Mouse (Mus musculus) heart, adult 18-20 months (tissue): ENCODE measurements around the gene Nyap1. TPM values are rescaled to one million over a fixed set of nuclear protein-coding genes. Genes with fewer than 3 reads are reported as not detected.
"Not testable (repeated sequence)": the region's sequence is repeated elsewhere in the genome, so short reads cannot be mapped to it uniquely, and the experiment has no call there.

ENCODE experiments used
- DNase-seq, 2 experiments: peaks; one replicate each; pipeline ENCODE4 v3.0.0; 2021 to 2022; ENCODE audit warnings: mixed read lengths in 1 of 2
- total RNA-seq, 2 experiments: library from RNA; stranded (reverse); gene quantifications; 2 replicates each; pipeline ENCODE4 v1.2.3; 2021

Nyap1 gene
- total RNA-seq, 2 experiments from 2014 or later, result 0.79 to 1.1 TPM

DNA sequence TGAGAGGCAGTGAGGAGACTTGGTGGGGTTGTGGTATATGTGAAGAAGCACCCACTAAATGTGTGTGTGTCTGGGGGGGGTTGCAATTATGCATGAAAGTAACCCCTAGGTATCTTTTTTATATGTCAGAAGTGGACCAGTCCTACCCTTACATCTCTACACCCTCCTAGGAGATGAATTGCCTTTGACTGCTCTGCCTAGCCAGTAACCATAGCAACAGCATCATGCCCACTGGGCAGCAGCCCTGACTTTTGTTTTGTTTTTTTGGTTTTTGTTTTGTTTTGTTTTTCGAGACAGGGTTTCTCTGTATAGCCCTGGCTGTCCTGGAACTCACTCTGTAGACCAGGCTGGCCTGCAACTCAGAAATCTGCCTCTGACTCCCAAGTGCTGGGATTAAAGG lies 27.1 kb upstream of the Nyap1 start:
- DNase-seq, result no peak

DNA sequence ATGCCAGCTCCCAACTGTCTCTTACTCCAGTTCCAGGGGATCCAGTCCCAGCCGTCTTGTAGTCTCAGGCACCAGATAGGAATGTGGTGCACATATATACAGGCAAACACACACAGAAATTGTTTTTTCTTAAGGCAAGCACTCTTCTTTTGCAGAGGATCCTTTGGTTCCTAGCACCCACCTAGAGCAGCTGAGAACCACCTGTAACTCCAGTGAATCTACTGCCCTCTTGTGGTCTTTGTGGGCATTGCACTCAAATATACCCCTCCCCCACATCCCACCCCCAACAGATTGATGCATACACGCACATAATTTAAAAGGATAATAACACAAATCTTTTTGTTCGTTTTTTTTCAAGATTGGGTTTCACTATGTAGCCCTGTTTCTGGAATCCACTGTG lies 24.9 kb upstream of the Nyap1 start:
- no peak for DNase-seq

DNA sequence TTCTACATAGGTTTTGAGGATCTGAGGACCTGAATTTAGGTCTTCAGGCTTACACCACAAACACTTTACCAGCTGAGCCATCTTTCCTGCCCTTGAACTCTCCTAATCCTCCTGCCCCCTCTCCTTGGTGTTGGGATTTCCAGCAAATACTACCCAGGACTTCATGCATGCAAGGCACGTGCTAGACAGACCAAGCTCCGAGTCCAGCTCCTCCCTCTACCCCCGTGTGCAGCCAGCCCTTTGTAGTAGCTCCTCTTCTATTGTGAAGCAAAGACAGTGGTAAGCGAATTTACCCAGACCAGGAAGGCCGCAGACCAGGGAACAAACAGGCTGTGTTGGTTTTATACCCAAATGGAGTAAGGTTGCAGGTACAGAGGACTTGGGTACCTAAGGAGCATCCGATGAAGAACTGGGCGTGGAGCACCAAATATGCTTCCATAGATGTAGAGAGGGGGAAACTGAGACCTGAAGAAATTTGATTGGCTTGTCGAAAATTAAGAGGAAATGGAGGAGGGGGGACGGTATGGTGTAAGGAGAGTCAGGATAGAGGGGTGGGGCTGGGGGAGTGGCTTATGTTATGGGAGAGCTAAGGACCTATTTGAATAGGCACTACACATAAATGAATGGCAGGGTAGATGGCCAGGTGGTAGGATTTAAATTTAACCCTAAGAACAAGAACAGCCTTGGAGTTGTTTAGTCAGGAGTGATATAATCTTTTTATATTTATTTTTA lies 23.4 kb upstream of the Nyap1 start:
- no peak for DNase-seq

DNA sequence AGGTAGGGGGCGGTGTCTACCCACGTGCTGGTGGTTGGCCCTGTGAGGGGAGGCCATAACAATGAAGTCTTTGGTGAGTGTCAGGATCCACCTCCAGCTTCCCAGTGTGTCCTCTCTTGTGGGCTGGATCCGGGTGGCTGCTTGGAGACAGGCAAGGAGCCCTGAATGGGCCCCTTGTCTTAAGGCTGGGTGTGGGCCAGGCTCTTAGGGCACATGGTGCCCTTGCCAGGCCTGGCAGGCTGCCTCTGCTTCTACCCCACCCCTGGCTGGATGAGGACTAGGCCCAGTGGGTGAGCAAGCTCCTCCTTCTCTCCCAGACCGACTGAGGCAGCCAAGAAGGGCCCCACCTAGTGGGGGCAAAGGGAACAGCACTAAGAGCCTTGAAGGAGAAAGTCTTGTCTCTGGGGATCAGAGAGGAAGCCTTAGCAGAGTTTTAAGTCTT lies 18.6 kb upstream of the Nyap1 start:
- peak; percentile 90 to 91 for DNase-seq

DNA sequence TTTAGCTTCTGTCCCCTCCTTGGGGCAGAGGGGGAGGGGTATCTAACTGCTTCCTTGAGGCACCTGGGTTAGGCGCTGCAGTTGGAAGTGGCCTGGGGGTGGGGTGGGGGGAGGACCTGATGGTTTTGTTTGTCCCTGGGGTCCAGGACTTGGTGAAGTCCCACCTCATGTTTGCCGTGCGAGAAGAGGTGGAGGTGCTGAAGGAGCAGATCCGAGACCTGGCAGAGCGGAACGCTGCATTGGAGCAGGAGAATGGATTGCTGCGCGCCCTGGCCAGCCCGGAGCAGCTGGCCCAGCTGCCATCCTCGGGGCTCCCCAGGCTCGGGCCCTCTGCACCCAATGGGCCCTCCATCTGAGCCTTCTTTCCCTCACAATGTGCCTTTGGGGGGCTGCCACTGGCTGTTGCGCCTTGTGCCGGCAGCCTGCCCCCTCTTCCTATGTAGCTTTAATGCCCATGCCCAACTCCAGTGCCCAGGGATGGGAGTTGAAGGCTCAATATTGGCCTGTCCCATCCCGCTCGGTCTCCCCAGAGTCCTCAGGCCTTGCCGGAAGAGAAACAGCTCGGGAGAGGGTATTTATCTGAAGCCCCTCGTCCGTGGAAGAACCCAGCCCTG lies 17.6 kb upstream of the Nyap1 start:
- no peak for DNase-seq

DNA sequence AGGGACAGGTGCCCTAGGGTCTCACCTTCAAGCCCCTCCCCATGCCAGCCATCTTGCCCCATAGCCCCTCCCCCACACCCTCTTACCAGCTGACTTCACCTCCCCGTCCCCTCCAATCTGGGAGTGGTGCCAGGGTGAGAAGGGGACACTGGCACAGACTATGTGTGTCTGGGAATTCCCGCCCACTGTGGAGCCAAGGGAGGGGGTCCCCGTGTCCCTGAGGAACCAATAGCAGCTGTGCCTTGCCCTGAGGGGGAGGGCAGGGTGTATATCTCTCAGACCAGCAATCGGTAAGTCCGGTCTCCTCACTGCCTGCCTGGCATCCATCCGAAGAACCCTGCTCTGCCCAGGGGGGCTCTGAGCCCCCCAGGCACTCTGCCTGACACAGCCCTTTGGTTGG lies 16.5 kb upstream of the Nyap1 start:
- peak; percentile 58 to 61 for DNase-seq

DNA sequence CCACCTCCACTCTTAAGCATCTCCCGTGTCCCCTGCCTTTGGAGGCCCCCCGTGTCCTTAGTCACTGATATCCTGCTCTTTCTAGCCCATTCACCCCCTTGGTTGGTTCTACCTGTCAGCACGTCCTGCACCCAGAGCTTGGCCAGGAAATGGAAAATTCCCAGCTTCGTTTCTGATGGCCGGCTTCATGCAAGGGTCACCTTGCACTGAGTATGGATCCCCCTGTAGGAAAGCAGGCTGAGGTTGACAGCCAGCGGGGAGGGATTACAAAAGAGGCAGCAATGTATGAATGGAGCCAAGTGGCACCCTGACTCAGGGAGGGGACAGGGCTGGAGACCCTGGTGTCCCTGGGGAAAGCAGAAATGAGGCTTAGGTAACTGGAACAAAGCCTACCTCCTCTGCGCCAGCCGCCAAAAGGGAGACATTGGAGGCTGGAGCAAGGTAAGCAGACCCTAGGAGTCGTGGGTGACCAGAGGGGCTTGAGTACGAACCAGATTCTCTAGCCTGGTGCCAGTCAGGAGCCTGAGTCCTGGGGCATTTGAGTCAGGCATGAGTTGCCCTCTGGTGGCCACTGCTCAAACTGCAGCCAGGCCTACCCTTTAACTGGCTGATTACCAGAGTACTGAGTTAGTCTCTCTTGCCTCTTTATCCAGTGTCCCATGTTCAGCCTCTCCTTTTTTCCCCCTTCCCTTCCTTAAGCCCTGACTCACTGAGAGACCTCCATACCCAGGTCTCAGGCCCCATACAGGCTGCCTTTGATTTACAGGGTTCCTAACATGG lies 15.7 kb upstream of the Nyap1 start:
- DNase-seq, result peak; percentile 88 to 94

DNA sequence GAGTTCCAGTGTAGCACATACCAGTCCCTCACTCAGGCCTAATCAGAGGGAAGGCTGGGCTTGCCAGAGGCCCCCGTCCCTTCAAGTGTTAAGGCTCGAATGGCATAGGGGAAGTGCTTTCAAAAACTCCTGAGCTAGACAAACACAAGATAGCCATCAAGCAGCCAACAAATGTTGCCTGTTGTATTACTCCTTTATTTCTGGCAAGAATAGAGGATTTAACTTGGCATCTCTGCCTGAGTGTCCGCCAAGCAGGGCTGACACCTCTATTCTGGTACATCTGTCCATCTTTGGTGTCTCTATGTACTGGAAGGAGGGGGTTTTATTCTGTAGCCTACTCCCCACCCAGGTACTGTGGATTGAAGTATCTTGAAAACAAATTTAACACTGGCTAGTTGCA lies 14.7 kb upstream of the Nyap1 start:
- no peak for DNase-seq

DNA sequence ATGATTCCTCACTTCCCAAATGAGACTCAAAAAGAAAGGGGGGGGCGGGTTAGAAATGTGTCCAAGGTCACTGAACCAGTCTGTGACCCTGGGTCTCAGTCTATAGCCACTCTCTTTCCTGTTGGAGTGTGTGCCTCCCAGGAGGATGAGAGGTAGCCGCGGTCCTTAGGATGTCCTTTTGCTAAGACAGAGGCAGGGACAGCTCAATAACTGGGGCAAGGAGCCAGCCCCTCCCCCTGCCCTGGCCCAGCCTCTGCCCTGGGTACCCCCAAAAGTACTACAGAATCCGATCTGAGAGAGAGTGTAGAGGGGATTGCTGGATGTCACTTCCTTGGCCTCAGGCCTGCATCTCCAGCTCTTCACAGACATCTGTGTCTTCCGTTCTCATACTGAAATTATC lies 14.0 kb upstream of the Nyap1 start:
- DNase-seq, result no peak

DNA sequence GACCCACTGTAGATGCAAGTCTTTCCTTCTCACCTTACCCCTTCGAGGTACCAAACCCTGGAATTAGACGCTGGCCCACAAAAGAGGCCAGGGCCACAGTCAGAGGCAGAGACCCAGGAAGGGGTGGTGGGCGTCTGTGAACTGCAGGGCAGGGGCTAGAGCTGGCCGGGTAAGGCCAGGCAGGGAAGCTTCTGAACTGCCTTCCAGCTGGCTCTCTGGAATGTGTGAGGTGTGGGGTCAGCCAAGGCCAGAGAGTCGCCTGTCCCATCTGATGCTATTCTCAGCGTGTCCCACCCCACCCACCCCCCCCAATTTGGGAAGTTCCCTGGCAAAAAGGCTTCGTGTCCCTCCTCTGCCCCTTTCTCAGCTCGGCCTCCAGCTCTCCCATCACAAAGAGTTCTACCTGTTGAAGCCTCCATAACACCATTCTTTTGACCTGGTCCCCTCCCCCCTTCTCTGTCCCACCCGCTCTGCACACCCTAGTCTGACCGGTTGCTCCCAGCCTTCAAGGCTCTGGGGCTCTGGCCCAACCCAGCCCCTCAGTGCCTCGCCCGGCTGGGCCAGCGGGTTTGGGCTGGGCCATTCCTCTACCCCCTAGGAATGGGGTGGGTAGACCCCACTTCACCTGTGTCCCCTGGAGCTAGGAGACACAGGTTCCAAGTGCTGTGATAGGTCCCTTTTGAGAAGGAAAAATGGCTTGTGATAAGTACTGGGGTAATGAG lies 11.9 kb upstream of the Nyap1 start:
- peak; percentile 59 to 72 for DNase-seq

DNA sequence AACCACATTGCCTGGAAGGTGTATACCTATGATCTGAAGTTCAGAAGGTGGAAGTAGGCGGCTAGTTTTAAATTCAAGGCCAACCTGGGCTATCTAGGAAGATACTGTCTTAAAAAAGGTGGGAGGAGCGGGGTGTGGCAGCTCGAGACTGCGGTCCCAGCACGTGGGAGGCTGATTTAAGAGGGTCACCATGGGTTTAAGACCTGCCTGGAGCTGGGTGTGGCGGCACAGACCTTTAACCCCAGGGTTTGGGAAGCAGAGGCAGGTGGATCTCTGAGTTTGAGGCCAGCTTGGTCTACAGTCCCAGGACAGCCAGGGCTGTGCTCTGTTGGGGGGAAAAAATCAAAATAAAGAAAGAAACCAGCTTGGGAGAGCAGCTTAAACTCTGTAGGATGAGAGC lies 10.6 kb upstream of the Nyap1 start:
- DNase-seq, result no peak

DNA sequence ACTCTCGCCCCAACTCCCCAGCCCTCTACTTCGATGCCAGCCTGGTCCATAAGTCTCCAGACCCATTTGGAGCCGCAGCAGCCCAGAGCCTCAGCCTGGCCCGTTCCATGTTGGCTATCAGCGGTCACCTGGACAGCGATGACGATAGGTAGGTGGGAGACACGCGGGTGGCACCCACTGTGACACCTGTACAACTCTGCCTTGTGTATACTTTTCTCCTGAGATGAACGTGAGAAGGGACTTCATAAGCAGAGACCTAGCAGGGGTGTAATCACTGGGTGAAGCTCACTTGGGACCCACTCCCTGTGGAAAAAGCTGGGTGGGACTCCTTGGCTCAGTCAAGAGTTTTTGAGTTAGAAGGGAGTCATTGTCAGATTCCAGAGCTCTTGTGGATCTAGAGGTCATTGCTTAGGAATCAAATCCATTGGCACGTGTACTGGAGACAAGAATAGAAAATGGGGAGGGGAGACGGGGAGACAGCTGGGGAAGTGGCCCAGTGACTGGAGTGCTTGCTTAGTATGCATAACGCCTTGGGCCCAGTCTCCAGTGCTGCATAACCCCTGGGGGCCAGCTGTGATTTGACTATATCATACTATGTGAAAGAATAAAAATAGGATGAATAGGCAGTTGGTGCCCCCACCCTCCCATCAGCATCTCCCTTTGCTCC lies 9.9 kb upstream of the Nyap1 start:
- DNase-seq, result peak; percentile 53 to 65

DNA sequence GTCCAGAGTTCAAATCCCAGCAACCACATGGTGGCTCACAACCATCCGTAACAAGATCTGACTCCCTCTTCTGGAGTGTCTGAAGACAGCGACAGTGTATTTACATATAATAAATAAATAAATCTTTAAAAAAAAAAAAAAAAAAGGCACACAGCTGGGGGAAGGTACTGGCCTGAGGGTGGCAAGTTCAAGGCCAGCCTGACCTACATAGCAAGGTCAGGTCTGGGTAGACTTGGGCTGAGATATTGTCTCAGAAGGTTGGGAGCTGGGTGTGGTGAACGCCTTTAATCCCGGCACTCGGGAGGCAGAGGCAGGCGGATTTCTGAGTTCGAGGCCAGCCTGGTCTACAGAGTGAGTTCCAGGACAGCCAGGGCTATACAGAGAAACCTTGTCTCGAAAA lies 8.8 kb upstream of the Nyap1 start:
- not testable (repeated sequence) for DNase-seq

DNA sequence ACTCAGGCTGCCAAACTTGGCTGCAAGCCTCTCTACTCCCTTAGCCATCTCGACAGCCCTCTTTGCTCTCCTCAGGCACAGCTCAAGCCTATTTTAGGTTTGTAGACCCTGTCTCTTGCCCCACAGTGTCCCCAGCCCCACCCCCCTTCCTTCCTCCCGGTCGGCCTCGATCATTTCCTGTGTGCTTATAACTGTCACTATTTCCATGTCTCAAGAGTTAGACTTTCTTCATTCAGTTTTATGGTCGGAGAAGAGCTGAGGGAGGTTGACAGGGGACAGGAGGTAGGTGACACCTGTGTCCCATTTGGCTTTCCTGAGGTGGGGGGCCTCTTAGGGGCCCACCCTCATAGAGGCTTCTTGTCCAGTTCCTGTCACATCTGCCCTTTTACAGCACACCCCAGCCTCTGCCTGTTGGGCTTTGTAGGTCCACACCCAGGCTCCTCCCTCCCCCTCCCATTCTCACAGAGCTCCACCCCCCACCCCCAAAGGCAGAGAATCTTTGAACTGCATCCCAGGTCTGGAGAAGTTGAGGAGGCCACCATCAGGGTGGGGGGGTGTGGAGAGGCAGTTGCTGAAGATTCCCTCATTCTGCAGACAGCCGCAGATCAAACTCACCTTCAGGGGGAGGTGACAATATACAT lies 7.9 kb upstream of the Nyap1 start:
- peak; percentile 49 to 53 for DNase-seq

DNA sequence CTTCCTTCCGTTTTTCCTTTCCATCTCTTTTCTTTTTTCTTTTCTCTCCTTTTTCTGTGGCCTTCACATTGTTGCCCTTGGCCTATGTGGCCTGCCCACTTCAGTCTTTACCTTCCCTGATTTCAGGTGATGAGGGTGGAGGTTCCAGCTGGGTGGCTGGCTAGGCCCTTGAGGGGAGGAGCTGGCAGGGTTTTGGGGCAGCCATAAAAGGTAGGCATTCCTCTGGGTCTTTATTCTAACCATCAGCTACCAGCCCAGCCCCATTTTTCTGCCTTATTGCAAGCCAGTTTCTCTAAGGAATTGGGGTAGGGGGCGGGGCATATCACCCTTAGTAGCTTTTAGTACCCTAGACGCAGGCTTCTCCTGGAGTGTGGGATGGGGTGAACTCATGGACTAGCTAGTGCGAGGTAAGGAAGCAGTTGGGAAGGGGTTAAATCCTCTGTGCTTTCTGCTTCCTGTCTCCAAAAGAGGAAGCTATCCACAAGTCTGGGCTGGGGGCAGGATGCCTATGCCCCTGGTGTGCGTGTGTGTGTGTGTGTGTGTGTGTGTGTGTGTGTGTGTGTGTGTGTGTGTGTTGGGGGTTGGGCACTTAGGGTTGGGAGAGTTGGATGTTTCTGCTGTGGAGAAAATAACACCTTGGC lies 6.8 kb upstream of the Nyap1 start:
- peak; percentile 54 to 68 for DNase-seq

DNA sequence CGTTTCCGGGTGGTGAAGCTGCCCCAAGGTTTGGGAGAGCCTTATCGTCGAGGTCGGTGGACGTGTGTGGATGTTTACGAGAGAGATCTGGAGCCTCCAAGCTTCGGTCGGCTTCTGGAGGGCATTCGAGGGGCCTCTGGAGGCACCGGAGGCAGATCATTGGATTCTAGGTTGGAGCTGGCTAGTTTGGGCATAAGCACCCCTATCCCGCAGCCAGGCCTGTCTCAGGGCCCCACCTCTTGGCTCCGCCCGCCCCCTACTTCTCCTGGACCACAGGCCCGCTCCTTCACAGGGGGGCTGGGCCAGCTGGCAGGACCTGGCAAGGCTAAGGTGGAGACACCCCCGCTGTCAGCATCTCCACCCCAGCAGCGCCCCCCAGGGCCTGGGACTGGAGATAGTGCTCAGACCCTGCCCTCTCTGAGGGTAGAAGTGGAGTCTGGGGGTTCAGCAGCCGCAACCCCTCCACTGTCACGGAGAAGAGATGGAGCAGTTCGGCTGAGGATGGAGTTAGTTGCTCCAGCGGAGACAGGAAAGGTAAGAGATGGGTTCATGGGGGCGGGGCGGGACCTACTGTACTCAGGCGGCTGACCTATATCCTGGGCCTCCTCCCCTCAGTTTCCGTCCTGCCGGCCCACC lies 6.0 kb upstream of the Nyap1 start:
- DNase-seq, result peak; percentile 72 to 76

DNA sequence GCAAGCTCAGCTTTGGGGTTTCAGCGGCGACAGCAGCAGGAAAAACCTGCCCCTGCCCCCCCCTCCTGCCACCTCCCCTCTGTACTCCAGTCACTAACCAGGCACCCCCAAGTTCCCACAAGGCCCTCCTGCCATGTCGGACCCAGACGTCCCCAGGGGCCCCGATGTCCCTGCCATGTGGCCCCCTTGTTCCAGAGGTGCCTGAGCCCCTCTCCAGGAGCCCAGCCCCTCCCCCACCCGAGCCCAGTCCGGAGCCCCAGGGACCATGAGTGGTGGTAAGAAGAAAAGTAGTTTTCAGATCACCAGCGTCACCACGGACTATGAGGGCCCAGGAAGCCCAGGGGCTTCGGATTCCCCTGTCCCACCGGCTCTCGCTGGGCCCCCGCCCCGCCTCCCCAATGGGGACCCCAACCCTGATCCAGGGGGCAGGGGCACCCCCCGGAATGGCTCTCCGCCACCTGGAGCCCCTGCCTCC lies 5.5 kb upstream of the Nyap1 start:
- no peak for DNase-seq

DNA sequence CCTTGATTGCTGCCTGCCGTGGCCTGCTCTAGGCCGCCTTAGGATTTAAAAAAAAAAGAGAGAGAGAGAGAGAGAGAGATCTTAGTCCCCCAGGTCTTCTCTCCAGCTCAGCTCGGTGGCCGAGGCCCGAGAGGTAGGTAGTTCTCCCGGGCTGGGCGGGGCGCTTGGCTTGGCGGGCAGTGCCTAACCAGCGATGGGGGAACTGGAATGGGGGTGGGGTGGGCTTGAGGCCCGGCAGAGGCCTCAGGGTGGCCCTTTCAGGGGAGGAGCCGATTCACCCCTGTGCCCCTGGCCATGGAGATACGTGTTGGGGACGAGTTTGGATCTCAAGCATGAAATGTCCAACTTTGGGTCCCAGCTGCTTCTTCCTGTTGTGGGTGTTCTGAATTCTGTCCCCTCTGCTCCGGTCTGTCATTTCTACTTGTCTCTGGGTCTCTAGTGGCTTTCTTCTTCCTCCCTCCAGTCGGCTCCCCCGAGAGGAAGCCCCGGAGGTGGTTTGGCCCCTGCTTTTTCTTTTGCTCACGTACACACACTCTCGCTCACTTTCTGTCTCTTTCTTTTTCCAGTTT lies 5.0 kb upstream of the Nyap1 start:
- DNase-seq, result peak; percentile 82 to 85

DNA sequence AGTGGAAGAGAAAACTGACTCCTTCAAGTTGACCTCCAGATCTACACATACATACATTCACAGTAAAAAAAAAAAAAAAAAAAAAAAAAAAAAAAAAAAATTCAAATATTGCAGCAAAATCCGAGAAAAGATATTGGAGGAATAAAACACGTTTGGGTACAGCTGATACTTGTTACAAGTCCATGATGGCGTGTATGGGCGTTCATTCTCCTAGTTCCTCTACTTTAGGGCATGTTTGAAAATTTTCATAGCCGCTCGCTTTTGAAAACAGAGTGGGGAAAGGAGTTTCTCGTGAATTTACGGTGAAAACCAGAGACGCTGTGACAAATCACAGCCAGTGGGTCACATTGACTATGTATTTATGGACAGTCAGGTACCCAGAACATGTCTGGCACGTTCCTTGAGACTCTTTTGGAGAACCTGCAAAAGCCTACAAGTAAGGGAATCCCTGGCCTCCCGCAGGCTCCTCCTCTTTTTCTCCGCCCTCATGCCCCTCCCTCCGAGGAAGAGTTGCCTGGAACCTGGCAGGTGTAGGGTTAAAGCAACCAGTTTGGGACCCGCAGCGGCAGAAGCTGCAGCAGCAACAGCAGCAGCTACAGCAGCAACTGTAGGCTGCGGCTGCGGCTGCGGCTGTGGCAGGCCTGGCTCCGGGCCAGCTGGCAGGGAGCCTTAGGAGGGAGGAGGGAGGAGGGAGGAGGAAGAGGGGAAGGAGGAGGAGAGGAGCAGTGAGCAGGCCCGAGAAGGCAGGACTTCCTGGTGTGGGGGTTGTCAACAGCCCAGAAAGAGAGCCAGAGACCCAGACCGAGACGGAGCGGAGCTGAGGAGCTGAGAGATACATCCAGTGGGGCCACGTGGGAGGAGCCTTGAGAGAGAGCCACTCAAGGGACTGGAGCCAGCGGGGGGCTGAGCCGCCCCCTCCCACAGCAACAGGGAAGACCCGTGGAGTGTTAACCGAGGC lies 4.1 kb upstream of the Nyap1 start, which contains the start of gene Tsc22d4:
Gene Tsc22d4 (plus strand): TSS at position 517 of the 958 bp plus-strand sequence.
- DNase-seq, result peak; percentile 95 to 97
